Mouse (Mus musculus): ENCODE results near the gene Lsm7.
"Not testable (repeated sequence)": the region's sequence is repeated elsewhere in the genome, so short reads cannot be mapped to it uniquely, and the experiment has no call there.

The Lsm7 gene

GRCm38 (mm10) chr10:80836949-80837379, 18.0 kb downstream of the Lsm7 start:
- no peak for DNase-seq (ENCODE audit: low spot score)

- DNase-seq (ENCODE audit: low spot score), result no peak
Measured at GRCm38 (mm10) chr10:80835617-80836016, 19.4 kb downstream of the Lsm7 start.

- no peak for DNase-seq (ENCODE audit: low spot score)
Measured at GRCm38 (mm10) chr10:80832818-80833217, 22.2 kb downstream of the Lsm7 start.

GRCm38 (mm10) chr10:80831136-80831535, 23.9 kb downstream of the Lsm7 start:
- DNase-seq (ENCODE audit: low spot score), result peak; percentile 84

- DNase-seq (ENCODE audit: low spot score), result no peak
Measured at GRCm38 (mm10) chr10:80829359-80830278, 25.4 kb downstream of the Lsm7 start.

GRCm38 (mm10) chr10:80828587-80828986, 26.4 kb downstream of the Lsm7 start:
- not testable (repeated sequence) for DNase-seq (ENCODE audit: low spot score)

- DNase-seq (ENCODE audit: low spot score), result no peak
Measured at GRCm38 (mm10) chr10:80827870-80828420, 27.1 kb downstream of the Lsm7 start.

GRCm38 (mm10) chr10:80827063-80827869, 27.7 kb downstream of the Lsm7 start:
- no peak for DNase-seq (ENCODE audit: low spot score)

- peak; percentile 100 for DNase-seq (ENCODE audit: low spot score)
Measured at GRCm38 (mm10) chr10:80826151-80827062, 28.6 kb downstream of the Lsm7 start, which contains the start of gene Oaz1. Oaz1 (plus strand) TSS chr10:80826656.

- DNase-seq (ENCODE audit: low spot score), result no peak
Measured at GRCm38 (mm10) chr10:80824827-80825226, 30.2 kb downstream of the Lsm7 start.

- no peak for DNase-seq (ENCODE audit: low spot score)
Measured at GRCm38 (mm10) chr10:80823847-80824643, 31.0 kb downstream of the Lsm7 start.

GRCm38 (mm10) chr10:80823316-80823715, 31.7 kb downstream of the Lsm7 start:
- no peak for DNase-seq (ENCODE audit: low spot score)

GRCm38 (mm10) chr10:80822528-80822927, 32.5 kb downstream of the Lsm7 start:
- DNase-seq (ENCODE audit: low spot score), result no peak

- peak; percentile 44 for DNase-seq (ENCODE audit: low spot score)
Measured at GRCm38 (mm10) chr10:80821991-80822390, 33.0 kb downstream of the Lsm7 start.

GRCm38 (mm10) chr10:80819406-80819805, 35.6 kb downstream of the Lsm7 start:
- no peak for DNase-seq (ENCODE audit: low spot score)

GRCm38 (mm10) chr10:80818599-80819281, 36.3 kb downstream of the Lsm7 start:
- DNase-seq (ENCODE audit: low spot score), result no peak

GRCm38 (mm10) chr10:80817955-80818354, 37.1 kb downstream of the Lsm7 start:
- DNase-seq (ENCODE audit: low spot score), result not testable (repeated sequence)

- DNase-seq (ENCODE audit: low spot score), result no peak
Measured at GRCm38 (mm10) chr10:80817164-80817563, 37.8 kb downstream of the Lsm7 start.

- DNase-seq (ENCODE audit: low spot score), result not testable (repeated sequence)
Measured at GRCm38 (mm10) chr10:80816303-80816702, 38.7 kb downstream of the Lsm7 start.

GRCm38 (mm10) chr10:80814800-80815199, 40.2 kb downstream of the Lsm7 start:
- no peak for DNase-seq (ENCODE audit: low spot score)

Data from lung, postnatal 25 days (tissue).